Mouse (Mus musculus): Measurements from ENCODE around the gene Rnase9. TPM values are rescaled to one million over a fixed set of nuclear protein-coding genes. Genes with fewer than 3 reads are reported as not detected.

Rnase9 gene
- polyA plus RNA-seq, 1 experiment from 2014 or later, result not detected

DNA sequence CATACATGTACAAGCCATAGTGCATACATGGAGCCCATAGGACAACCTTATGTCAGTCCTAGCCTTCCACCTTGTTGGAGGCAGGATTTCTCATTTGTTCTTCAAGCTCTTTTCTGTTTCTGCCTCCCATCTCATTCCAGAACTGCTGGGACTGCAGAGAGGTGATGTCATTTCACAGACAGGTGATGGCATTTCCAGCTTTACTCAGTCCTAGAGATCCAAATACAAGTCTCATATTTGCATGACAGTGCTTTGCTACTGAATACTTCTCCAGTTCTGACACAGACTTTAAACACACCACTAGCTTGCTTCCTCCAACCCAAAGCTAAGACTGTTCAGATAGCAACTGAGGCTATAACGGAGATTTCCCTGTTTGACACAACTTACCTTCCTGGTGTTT is 37.5 kb upstream of the Rnase9 start:
- Histone ChIP-seq H3K27me3 (peaks cover 29% of the 10 kb centered on the region), H3K36me3 (no peaks in the 10 kb centered on the region), H3K9me3 (no peaks in the 10 kb centered on the region), H3K27ac (no peak overlapping the region), H3K4me3 (no peak overlapping the region), H3K4me2 (no peak overlapping the region), H3K9ac (no peak overlapping the region), H3K4me1 (replicated peaks) (peaks cover 16% of the 10 kb centered on the region)
- no peak for ATAC-seq (ENCODE audit: low FRiP score)
- WGBS, result 83% methylated on average over 1 of the region's 1 CpGs

GRCm38 (mm10) chr14:51074335-51074734 is 32.7 kb upstream of the Rnase9 start, which contains the start of gene Olfr750:
Gene Olfr750, minus strand, starts transcription at chr14:51074435.
- Histone ChIP-seq H3K4me1 (replicated peaks) (no peaks in the 10 kb centered on the region), H3K27ac (no peak within 1 kb of the TSS), H3K4me3 (no peak within 1 kb of the TSS), H3K36me3 (no peaks in the 10 kb centered on the region), H3K9ac (no peak within 1 kb of the TSS), H3K27me3 (no peaks in the 10 kb centered on the region), H3K9me3 (no peaks in the 10 kb centered on the region), H3K4me2 (no peak within 1 kb of the TSS)
- 91% methylated on average over 3 of the region's 3 CpGs for WGBS
- ATAC-seq (ENCODE audit: low FRiP score), result no peak

- H3K4me2 ChIP-seq, result no peak overlapping the region
- H3K4me1 ChIP-seq (replicated peaks), result peaks cover 10% of the 10 kb centered on the region
- H3K9me3 ChIP-seq, result no peaks in the 10 kb centered on the region
- H3K27me3 ChIP-seq, result no peaks in the 10 kb centered on the region
- no peaks in the 10 kb centered on the region for H3K36me3 ChIP-seq
- 78% methylated on average over 2 of the region's 2 CpGs for WGBS
- ATAC-seq (ENCODE audit: low FRiP score), result no peak
- H3K27ac ChIP-seq, result no peak overlapping the region
- no peak overlapping the region for H3K4me3 ChIP-seq
- no peak overlapping the region for H3K9ac ChIP-seq
These were observed 27.9 kb upstream of the Rnase9 start for GRCm38 (mm10) chr14:51069617-51070016.

DNA sequence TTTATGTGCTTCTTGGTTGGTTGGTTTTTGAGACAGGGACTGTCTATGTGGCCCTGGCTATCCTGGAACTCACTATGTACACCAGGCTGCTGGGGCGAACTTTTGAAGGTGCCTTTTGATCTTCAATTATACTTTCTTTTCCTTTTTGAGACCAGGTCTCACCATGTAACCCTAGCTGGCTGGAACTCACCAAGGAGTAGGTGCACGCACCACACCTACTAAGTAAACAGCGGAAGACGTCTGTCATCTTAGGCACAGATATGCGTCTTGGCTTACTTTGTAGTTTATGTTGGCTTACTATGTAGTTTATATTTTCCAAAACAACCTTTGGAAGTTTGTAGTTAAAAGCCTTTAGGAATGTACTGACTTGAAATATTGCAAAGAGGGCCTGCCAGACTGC is 27.3 kb upstream of the Rnase9 start:
- no peak for ATAC-seq (ENCODE audit: low FRiP score)
- no peaks in the 10 kb centered on the region for H3K27me3 ChIP-seq
- H3K36me3 ChIP-seq, result no peaks in the 10 kb centered on the region
- peaks cover 10% of the 10 kb centered on the region for H3K4me1 ChIP-seq (replicated peaks)
- H3K27ac ChIP-seq, result no peak overlapping the region
- no peaks in the 10 kb centered on the region for H3K9me3 ChIP-seq
- no peak overlapping the region for H3K9ac ChIP-seq
- WGBS, result 95% methylated on average over 5 of the region's 5 CpGs
- no peak overlapping the region for H3K4me2 ChIP-seq
- no peak overlapping the region for H3K4me3 ChIP-seq

DNA sequence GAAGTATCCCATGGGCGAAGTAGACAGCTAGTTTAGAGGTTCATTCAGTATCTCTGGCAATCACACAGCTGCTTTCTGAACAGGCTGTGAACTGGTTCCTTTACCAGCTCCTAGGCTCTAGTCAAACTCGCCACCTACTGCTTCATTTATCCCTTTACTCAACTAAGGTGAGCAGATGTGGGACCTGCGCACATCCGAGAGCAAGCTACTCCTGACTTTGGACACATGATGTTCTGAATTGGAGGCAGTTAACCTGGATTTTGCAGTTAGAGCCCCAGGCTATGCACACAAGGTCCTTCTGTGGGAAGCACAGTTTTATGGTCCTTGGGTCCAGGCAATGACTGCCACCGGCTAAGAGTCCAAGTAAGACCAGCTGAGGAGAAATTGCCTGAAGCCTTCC is 19.1 kb upstream of the Rnase9 start:
- Histone ChIP-seq H3K4me1 (replicated peaks) (peaks cover 8% of the 10 kb centered on the region), H3K27me3 (0 out of 2 replicates have a peak, but pooled peaks cover 4% of the 10 kb centered on the region), H3K4me2 (no peak overlapping the region), H3K9me3 (no peaks in the 10 kb centered on the region), H3K36me3 (no peaks in the 10 kb centered on the region), H3K4me3 (no peak overlapping the region), H3K27ac (no peak overlapping the region), H3K9ac (no peak overlapping the region)
- WGBS, result 94% methylated on average over 5 of the region's 5 CpGs
- ATAC-seq (ENCODE audit: low FRiP score), result no peak

GRCm38 (mm10) chr14:51057401-51057831 is 15.7 kb upstream of the Rnase9 start, which contains the start of gene Rnase12:
Gene Rnase12, minus strand, starts transcription at chr14:51057661.
- Histone ChIP-seq H3K4me3 (no peak within 1 kb of the TSS), H3K27ac (no peak within 1 kb of the TSS), H3K27me3 (0 out of 2 replicates have a peak, but pooled peaks cover 4% of the 10 kb centered on the region), H3K9me3 (no peaks in the 10 kb centered on the region), H3K4me1 (replicated peaks) (peaks cover 8% of the 10 kb centered on the region), H3K4me2 (no peak within 1 kb of the TSS), H3K9ac (no peak within 1 kb of the TSS), H3K36me3 (no peaks in the 10 kb centered on the region)
- WGBS, result 78% methylated on average over 9 of the region's 9 CpGs
- no peak for ATAC-seq (ENCODE audit: low FRiP score)

GRCm38 (mm10) chr14:51054243-51055237 is 12.9 kb upstream of the Rnase9 start:
- WGBS, result 37% methylated on average over 13 of the region's 13 CpGs

DNA sequence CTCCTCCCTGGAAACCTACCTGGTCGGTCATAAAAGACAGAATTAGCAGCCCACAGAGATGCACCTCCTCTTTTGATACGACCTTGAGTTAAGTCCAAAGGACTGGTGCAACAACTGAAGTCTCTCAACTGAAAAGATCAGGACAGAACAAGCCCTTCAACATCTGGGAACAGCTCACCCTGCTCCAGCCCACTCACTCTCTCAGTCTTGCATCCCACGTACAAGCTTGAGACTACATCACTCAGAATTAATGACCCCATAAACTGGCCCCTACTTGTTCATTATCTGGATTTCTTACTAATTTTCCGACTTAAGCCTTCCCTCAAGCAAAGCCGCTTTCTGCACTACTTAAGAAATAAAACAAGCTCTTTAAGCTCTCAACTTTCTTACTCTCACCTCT is 11.5 kb upstream of the Rnase9 start:
- Histone ChIP-seq H3K4me3 (no peak overlapping the region), H3K9ac (no peak overlapping the region), H3K9me3 (no peaks in the 10 kb centered on the region), H3K4me1 (replicated peaks) (peaks cover 4% of the 10 kb centered on the region; the same call in 1 of the 2 replicates), H3K36me3 (no peaks in the 10 kb centered on the region), H3K27ac (no peak overlapping the region), H3K27me3 (no peaks in the 10 kb centered on the region), H3K4me2 (no peak overlapping the region)
- ATAC-seq (ENCODE audit: low FRiP score), result no peak
- WGBS, result 76% methylated on average over 5 of the region's 5 CpGs

More at GRCm38 (mm10) chr14:51054243-51055237, 12.9 kb upstream of the Rnase9 start:
- no peak for ATAC-seq (ENCODE audit: low FRiP score)
- no peak overlapping the region for H3K4me2 ChIP-seq
- no peak overlapping the region for H3K4me3 ChIP-seq
- no peaks in the 10 kb centered on the region for H3K27me3 ChIP-seq
- H3K36me3 ChIP-seq, result no peaks in the 10 kb centered on the region
- H3K27ac ChIP-seq, result no peak overlapping the region
- peaks cover 4% of the 10 kb centered on the region; the same call in 1 of the 2 replicates for H3K4me1 ChIP-seq (replicated peaks)
- H3K9ac ChIP-seq, result no peak overlapping the region
- no peaks in the 10 kb centered on the region for H3K9me3 ChIP-seq

- WGBS, result 69% methylated on average over 5 of the region's 5 CpGs
- no peak overlapping the region for H3K27ac ChIP-seq
- H3K4me3 ChIP-seq, result no peak overlapping the region
- peaks cover 4% of the 10 kb centered on the region; the same call in 1 of the 2 replicates for H3K4me1 ChIP-seq (replicated peaks)
- H3K9me3 ChIP-seq, result no peaks in the 10 kb centered on the region
- H3K9ac ChIP-seq, result no peak overlapping the region
- no peak overlapping the region for H3K4me2 ChIP-seq
- H3K36me3 ChIP-seq, result no peaks in the 10 kb centered on the region
- no peaks in the 10 kb centered on the region for H3K27me3 ChIP-seq
- ATAC-seq (ENCODE audit: low FRiP score), result no peak
These were observed 10.3 kb upstream of the Rnase9 start for GRCm38 (mm10) chr14:51051941-51052340.

DNA sequence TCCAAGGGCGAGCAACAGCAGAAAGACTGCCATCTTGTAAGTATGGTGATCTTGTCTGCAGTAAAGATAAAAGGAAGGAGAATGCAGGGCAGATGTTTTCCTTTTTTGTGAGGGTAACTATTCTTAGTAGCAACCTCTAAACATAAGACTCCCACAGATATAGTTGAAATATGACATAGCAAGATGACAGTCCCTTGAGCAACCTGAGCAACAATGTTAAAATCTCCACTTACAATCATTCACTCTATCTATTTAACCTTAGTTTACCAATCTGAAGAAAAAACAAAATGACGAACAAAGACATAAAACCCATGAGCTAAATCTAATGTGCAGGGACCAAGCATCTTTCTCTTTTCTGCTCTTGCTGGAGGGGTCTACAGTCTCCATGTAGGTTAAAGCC is 8.4 kb upstream of the Rnase9 start, which contains the start of gene Rnase11:
Gene Rnase11 (minus strand): TSS at position 101 of the 400 bp plus-strand sequence.
- no peak within 1 kb of the TSS for H3K4me3 ChIP-seq
- no peak for ATAC-seq (ENCODE audit: low FRiP score)
- H3K27ac ChIP-seq, result no peak within 1 kb of the TSS
- H3K27me3 ChIP-seq, result no peaks in the 10 kb centered on the region
- 90% methylated on average over 2 of the region's 2 CpGs for WGBS
- H3K9ac ChIP-seq, result no peak within 1 kb of the TSS
- H3K4me2 ChIP-seq, result no peak within 1 kb of the TSS
- H3K36me3 ChIP-seq, result no peaks in the 10 kb centered on the region
- no peaks in the 10 kb centered on the region for H3K9me3 ChIP-seq
- peaks cover 4% of the 10 kb centered on the region; the same call in 1 of the 2 replicates for H3K4me1 ChIP-seq (replicated peaks)

DNA sequence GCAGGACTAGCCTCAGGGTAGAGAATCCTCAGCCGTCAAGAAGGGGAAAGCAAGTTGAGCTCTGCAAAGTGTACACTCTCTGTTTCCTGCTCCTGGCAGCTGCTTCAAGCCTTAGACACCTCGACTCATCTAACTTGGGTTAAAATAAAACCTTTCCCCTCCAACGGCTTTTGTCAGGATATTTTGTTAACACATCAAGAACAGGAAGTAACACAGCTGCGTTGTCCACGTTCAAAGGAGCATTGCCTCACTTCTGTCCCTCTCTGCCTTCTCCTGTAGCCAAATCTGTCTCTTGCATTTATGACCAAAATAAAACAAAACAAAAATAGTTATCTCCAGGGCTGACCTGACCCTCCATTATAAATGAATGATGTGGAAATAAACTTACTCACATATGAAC is 6.2 kb upstream of the Rnase9 start:
- Histone ChIP-seq H3K9me3 (no peaks in the 10 kb centered on the region), H3K4me2 (no peak overlapping the region), H3K27me3 (no peaks in the 10 kb centered on the region), H3K4me3 (no peak overlapping the region), H3K27ac (no peak overlapping the region), H3K36me3 (no peaks in the 10 kb centered on the region), H3K9ac (no peak overlapping the region), H3K4me1 (replicated peaks) (no peaks in the 10 kb centered on the region)
- 76% methylated on average over 5 of the region's 5 CpGs for WGBS
- ATAC-seq (ENCODE audit: low FRiP score), result no peak

DNA sequence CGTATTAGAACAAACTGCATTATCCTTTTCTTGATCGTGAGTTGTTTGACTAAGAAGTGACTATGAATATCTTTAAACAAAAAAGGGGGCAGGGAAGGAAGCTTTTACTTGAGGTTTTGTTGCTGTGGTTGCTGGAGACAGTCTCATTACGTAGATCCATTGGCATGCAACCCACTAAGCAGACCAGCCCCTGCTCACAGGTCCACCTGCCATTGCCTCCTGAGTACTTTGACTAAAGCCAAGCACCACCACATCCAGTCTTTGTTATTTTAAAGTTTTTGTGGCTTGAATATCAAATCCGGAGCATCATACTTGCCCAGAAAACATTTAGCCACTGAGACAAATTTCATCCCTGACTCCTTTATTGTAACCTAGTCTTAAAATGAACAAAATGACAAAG is 5.5 kb downstream of the Rnase9 start:
- Histone ChIP-seq H3K36me3 (no peaks in the 10 kb centered on the region), H3K9me3 (no peaks in the 10 kb centered on the region), H3K4me3 (no peak overlapping the region), H3K4me1 (replicated peaks) (no peaks in the 10 kb centered on the region), H3K27ac (no peak overlapping the region), H3K9ac (no peak overlapping the region), H3K27me3 (no peaks in the 10 kb centered on the region), H3K4me2 (no peak overlapping the region)
- no peak for ATAC-seq (ENCODE audit: low FRiP score)
- WGBS, result 89% methylated on average over 4 of the region's 4 CpGs

Data from hindbrain, embryonic 13.5 days (tissue).